Mouse (Mus musculus) hindbrain, embryonic 14.5 days (tissue): Measurements from ENCODE around the gene Prrc2a. TPM values are rescaled to one million over a fixed set of nuclear protein-coding genes. Genes with fewer than 3 reads are reported as not detected.

Experiments used
- ATAC-seq: fragments of 200-750 bp; cut with Nextera tagmentation; 2 replicates; pipeline ENCODE4 v1.8.0; 2017; ENCODE audit warnings: moderate number of reproducible peaks, mild to moderate bottlenecking, moderate TSS enrichment, moderate library complexity; ENCODE audit not compliant: low FRiP score
- DNase-seq: peaks from one replicate; pipeline ENCODE4 v3.0.0-alpha.2; 2015; ENCODE audit warnings: low spot score
- H3K27ac ChIP-seq: fragments of 300-500 bp; sonication (generic); 2 replicates; pipeline ENCODE4 v1.5.1; 2014; ENCODE audit warnings: mild to moderate bottlenecking, moderate library complexity
- H3K27me3 ChIP-seq: fragments of 300-500 bp; sonication (generic); 2 replicates; pipeline ENCODE4 v1.6.1; 2014; ENCODE audit warnings: mild to moderate bottlenecking, low read length, mixed read lengths; ENCODE audit not compliant: control insufficient read depth, insufficient read depth
- H3K36me3 ChIP-seq: fragments of 300-500 bp; sonication (generic); replicated peaks from 2 replicates; pipeline ENCODE4 v1.6.1; 2014; ENCODE audit not compliant: control insufficient read depth, insufficient read depth
- H3K4me1 ChIP-seq: fragments of 300-500 bp; sonication (generic); replicated peaks from 2 replicates; pipeline ENCODE4 v1.6.1; 2014; ENCODE audit warnings: antibody characterized with exemption, low read length, mixed read lengths; ENCODE audit not compliant: control insufficient read depth, insufficient read depth
- H3K4me2 ChIP-seq: fragments of 300-500 bp; sonication (generic); replicated peaks from 2 replicates; pipeline ENCODE4 v1.6.1; 2014; ENCODE audit warnings: mild to moderate bottlenecking, moderate library complexity
- H3K4me3 ChIP-seq: fragments of 300-500 bp; sonication (generic); replicated peaks from 2 replicates; pipeline ENCODE4 v1.5.1; 2014; ENCODE audit warnings: mild to moderate bottlenecking, low read length
- H3K9ac ChIP-seq: fragments of 300-500 bp; sonication (generic); 2 replicates; pipeline ENCODE4 v1.6.1; 2014
- H3K9me3 ChIP-seq: fragments of 300-500 bp; sonication (generic); 2 replicates; pipeline ENCODE4 v1.6.1; 2016; ENCODE audit warnings: low read length; ENCODE audit not compliant: control insufficient read depth
- WGBS: fragments of 180-500 bp; shearing (Covaris S2); extraction: QIAGEN DNeasy Blood & Tissue Kit; methylation state at CpG from one replicate; pipeline ENCODE4 v1.1.7; 2014; 5-methylcytosine and 5-hydroxymethylcytosine counted together
- polyA plus RNA-seq: library from polyadenylated mRNA; unstranded; fragments of >200 nt; fragmentation: Nextera tagmentation; extraction: Ambion mirVana; gene quantifications from 2 replicates; pipeline ENCODE4 v1.2.1, GENCODE M21; 2014

Prrc2a gene
- polyA plus RNA-seq, 1 experiment from 2014 or later: 168 TPM

DNA sequence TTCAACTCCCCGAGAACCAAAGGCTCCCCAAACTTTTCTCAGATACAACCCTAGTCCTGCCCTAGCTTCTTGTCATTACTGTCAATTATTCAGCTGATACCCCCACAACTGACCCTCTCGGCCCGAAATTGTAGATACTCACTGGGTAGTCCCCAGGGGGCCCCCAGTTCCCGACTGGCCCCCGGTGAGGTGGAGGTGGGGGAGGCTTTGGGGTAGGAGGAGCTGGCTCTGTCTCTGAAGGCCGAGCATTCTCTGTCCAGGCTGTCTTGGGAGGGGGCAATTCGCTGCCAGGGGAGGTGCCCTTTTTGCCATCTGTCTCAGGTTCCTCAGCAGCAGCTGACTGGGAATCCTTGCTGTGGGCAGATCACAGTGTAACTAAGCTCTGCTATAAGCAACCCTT is 5.1 kb downstream of the Prrc2a start:
- no peak overlapping the region for H3K27ac ChIP-seq
- no peaks in the 10 kb centered on the region for H3K27me3 ChIP-seq
- H3K9ac ChIP-seq: no peak overlapping the region
- DNase-seq (no peak), ATAC-seq (no peak)
- no peaks in the 10 kb centered on the region for H3K9me3 ChIP-seq
- peaks cover 17% of the 10 kb centered on the region for H3K4me1 ChIP-seq
- no peak overlapping the region for H3K4me2 ChIP-seq
- peaks cover 82% of the 10 kb centered on the region for H3K36me3 ChIP-seq
- WGBS: 87% methylated on average over 7 of the region's 7 CpGs
- H3K4me3 ChIP-seq: no peak overlapping the region

DNA sequence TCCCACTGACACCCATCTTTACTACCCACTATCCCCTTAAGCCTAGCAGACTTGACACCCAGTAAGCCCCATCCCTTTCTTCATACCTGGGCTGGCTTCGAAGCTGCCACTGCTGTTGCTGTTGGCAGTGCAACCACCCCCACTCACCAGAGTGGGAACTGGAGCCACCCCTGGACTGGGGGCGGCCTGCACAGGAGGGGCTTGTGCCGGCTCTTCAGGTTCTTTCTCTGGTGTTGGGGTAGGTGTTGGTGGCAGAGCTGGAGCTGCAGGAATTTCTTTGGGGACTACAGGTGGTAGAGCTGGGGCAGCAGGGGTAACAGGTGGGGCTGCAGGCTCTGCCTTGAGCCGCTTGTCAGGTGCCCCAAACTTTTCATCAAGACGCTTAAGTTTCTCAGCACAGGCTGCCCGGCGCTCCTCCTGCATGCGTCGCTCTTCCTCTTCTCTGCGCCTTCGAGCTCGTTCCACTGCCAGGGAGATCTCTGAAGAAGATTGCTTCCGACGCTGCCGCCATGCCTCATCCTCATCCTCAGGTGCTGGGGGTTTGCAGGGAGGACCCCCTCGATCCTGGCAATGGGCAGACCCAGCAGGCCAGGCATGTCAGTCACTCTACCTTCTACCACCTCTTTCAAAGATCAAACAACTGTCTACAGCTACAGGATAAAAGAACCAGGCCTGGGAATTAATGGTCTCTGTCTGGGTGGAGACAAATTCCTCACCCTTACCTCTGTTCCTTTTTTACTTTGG is 5.7 kb downstream of the Prrc2a start:
- Histone ChIP-seq H3K4me2 (no peak overlapping the region), H3K27me3 (no peaks in the 10 kb centered on the region), H3K4me3 (no peak overlapping the region), H3K36me3 (peaks cover 88% of the 10 kb centered on the region), H3K9me3 (no peaks in the 10 kb centered on the region), H3K9ac (no peak overlapping the region), H3K27ac (no peak overlapping the region), H3K4me1 (peaks cover 17% of the 10 kb centered on the region)
- DNase-seq (no peak), ATAC-seq (no peak)
- 95% methylated on average over 16 of the region's 16 CpGs for WGBS

DNA sequence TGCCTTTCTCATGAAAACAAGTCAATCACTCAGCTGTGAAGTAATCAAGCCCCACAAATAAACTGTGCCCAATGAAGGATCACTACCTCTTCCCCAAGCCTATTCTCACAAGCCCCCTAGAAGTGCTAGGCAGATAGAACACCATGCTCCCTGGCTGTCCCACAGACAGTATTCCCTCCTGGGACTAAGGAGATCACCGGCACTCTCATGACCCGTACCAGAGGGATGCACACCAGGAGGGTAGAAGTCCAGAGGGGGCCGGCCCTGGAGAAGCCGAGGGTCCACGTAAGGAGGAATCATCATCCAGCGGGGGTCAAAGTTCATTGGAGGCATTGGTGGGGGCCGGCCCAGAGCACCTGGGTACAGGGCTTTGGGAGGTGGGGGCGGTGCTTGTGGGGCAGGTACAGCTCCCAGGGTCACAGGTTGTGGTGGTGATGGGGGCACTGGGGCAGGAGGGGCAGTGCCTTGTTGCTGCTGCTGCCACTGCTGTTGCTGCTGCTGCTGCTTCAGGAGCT is 7.0 kb downstream of the Prrc2a start:
- no peak overlapping the region for H3K9ac ChIP-seq
- H3K27me3 ChIP-seq: no peaks in the 10 kb centered on the region
- WGBS: 94% methylated on average over 8 of the region's 8 CpGs

DNA sequence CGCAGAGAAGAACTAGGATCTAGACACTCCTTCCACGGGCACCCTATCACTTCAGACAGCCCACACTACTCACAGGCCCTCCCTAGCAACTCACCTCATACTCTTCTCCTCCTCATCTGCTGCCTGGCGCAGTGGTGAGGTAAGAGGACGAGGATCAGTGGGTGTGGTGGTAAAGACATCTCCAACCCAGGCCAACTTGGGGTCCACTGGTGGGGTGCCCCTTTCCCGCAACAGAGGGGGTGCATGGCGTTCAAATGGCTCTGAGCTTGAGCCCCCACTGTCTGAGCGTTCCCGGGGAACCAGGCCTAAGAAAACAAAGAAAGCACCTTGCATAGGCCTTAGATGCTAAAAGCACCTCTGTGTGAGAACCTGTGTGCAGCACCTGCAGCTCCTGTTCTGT is 7.4 kb downstream of the Prrc2a start:
- 95% methylated on average over 8 of the region's 8 CpGs for WGBS
- ATAC-seq (no peak), DNase-seq (no peak)
- Histone ChIP-seq H3K9me3 (no peaks in the 10 kb centered on the region), H3K4me1 (peaks cover 5% of the 10 kb centered on the region), H3K27me3 (no peaks in the 10 kb centered on the region), H3K4me2 (no peak overlapping the region), H3K36me3 (peaks cover 100% of the 10 kb centered on the region), H3K4me3 (no peak overlapping the region), H3K9ac (no peak overlapping the region), H3K27ac (no peak overlapping the region)

More for the DNA sequence above, 7.0 kb downstream of the Prrc2a start:
- Histone ChIP-seq H3K4me1 (peaks cover 10% of the 10 kb centered on the region), H3K4me3 (no peak overlapping the region), H3K9me3 (no peaks in the 10 kb centered on the region), H3K4me2 (no peak overlapping the region), H3K27ac (no peak overlapping the region), H3K36me3 (peaks cover 98% of the 10 kb centered on the region)
- no peak for DNase-seq
- no peak for ATAC-seq

DNA sequence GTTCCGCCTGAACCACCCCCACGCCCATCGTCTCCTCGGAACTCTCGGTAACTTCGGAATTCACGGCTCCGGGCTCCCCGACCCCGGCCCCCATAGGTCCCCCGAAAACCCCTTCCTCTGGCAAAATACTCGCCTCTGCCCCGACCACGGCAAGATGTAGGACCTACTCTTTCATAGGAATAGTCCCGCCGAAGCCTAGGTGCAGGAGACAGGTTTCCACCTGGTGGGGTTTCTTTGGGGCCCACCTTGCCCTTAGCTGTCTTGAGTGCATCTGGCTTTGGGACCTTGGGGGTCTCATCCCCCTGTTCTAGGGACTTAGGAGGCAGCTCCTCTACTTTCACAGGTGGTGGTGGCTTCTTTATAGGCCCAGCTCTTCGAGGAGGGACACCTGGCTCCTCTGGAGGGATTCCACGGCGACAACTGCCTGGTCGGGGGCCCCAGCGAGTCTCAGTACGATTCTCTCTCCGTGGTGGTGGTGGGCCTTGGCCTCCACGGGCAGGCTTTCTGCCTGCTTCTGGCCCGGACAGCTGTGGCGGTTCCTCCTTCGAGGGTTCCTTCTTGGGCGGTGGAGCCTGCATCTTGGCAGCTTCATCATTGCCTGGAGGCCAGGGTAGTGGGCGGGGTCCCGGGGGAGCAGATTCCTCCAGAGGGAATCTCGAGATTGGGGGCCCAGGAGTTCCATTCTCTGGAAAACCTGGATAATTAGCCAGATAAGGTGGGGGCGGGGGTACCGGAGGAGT is 8.1 kb downstream of the Prrc2a start:
- H3K27ac ChIP-seq: no peak overlapping the region
- ATAC-seq: no peak

DNA sequence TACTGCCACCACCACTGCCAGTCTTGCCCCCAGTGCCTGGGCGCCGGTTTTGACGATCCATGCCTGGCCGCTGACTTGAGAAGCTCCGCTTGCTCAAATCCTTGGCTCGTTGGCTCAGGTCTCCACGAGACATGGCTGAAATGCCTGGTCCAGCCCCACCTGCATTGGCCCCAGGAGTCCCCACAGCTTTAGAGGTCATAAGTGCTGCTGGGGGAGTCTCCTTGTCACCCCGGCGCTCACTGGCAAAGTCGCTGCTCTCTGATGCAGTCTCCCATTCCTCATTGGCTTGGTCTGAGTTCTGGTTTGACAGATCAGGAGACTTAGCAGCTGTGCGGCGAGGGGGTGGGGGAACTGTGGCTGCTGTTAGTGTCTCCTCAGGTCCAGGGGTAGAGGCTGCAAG is 9.2 kb downstream of the Prrc2a start:
- Histone ChIP-seq H3K4me3 (no peak overlapping the region), H3K4me2 (no peak overlapping the region), H3K9ac (no peak overlapping the region), H3K9me3 (no peaks in the 10 kb centered on the region), H3K27me3 (no peaks in the 10 kb centered on the region), H3K36me3 (peaks cover 99% of the 10 kb centered on the region), H3K27ac (no peak overlapping the region), H3K4me1 (no peaks in the 10 kb centered on the region)
- 92% methylated on average over 12 of the region's 12 CpGs for WGBS
- no peak for DNase-seq
- no peak for ATAC-seq

More for the DNA sequence above, 8.1 kb downstream of the Prrc2a start:
- H3K4me1 ChIP-seq: no peaks in the 10 kb centered on the region
- H3K9ac ChIP-seq: no peak overlapping the region
- H3K4me2 ChIP-seq: no peak overlapping the region
- no peak overlapping the region for H3K4me3 ChIP-seq
- WGBS: 94% methylated on average over 33 of the region's 33 CpGs
- H3K36me3 ChIP-seq: peaks cover 100% of the 10 kb centered on the region
- H3K27me3 ChIP-seq: no peaks in the 10 kb centered on the region
- no peak for DNase-seq
- no peaks in the 10 kb centered on the region for H3K9me3 ChIP-seq

DNA sequence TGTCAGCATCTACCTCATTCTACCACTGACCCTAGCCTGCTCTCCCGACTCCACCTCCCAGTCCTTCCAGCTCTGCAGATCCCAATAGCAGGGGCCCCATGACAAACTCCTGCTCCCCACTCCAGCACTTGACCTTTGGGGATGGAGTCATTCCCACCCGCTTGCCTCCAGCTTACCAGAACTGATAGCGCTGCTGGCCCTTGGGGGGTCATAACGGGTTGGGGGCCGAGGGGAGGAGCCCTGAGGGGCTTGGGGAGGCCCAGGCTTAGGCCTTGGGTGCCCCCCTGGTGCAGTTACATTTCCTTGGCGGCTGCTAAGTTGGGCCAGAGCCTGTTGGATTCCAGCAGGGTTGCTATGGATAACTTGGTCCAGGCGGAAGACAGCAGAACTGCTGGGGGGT is 10.1 kb downstream of the Prrc2a start:
- 69% methylated on average over 7 of the region's 7 CpGs for WGBS
- H3K4me2 ChIP-seq: no peak overlapping the region
- H3K4me3 ChIP-seq: no peak overlapping the region
- H3K36me3 ChIP-seq: peaks cover 99% of the 10 kb centered on the region
- H3K9ac ChIP-seq: no peak overlapping the region
- no peaks in the 10 kb centered on the region for H3K4me1 ChIP-seq
- DNase-seq (no peak), ATAC-seq (no peak)
- no peaks in the 10 kb centered on the region for H3K27me3 ChIP-seq
- no peaks in the 10 kb centered on the region for H3K9me3 ChIP-seq
- no peak overlapping the region for H3K27ac ChIP-seq

DNA sequence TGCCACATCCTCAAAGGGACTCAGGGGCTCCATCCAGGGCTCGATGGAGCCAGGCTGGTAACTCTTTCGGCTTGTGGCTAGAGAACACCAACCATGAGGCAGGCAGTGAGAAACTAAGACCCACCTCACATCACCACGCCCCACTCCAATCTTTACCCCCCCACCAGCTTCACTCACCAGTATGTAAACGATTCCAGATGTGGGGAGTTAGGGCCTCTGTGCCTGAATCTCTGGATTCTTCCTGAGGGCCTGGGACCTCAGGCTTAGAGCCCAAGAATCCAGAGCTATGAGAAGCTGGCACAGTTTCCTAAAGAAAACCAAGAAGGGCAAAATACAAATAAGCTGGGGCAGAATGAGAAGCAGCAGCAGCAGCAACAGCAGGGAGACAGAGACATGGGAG is 10.8 kb downstream of the Prrc2a start:
- Histone ChIP-seq H3K4me1 (no peaks in the 10 kb centered on the region), H3K9me3 (no peaks in the 10 kb centered on the region), H3K27me3 (no peaks in the 10 kb centered on the region), H3K4me2 (no peak overlapping the region), H3K36me3 (peaks cover 99% of the 10 kb centered on the region), H3K9ac (no peak overlapping the region), H3K4me3 (no peak overlapping the region), H3K27ac (no peak overlapping the region)
- DNase-seq: no peak
- WGBS: 85% methylated on average over 4 of the region's 4 CpGs
- ATAC-seq: no peak

DNA sequence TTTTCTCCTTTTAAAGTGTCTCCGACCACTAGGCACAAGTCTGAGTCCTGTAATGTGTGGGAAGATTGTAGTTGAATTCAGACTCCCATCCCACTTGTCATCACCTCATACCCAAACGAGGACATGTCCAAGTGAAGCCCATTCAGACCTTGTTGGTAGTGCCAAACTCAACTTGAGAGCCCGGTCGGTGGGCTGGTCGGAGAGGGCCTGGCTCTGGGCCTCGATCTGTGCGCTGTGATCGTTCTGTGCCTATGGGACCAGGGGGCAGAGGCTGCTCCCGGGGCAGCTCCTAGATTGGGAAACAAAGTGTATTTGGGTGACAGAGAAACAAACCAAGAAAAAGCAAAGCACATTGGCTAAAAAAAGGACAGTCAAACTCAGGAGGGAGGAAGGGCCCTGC is 11.6 kb downstream of the Prrc2a start:
- ATAC-seq (no peak), DNase-seq (no peak)
- no peak overlapping the region for H3K27ac ChIP-seq
- no peak overlapping the region for H3K4me2 ChIP-seq
- H3K4me1 ChIP-seq: no peaks in the 10 kb centered on the region
- no peaks in the 10 kb centered on the region for H3K9me3 ChIP-seq
- no peak overlapping the region for H3K9ac ChIP-seq
- peaks cover 99% of the 10 kb centered on the region for H3K36me3 ChIP-seq
- WGBS: 93% methylated on average over 9 of the region's 9 CpGs
- H3K4me3 ChIP-seq: no peak overlapping the region
- H3K27me3 ChIP-seq: no peaks in the 10 kb centered on the region
